Mouse (Mus musculus) embryonic facial prominence, embryonic 11.5 days (tissue): ENCODE measurements at regions not wholly inside any gene's neighbourhood (a gene's known extent, or its start where the extent isn't known, plus 50 kb on each side); places are given as distances from the start of the nearest gene placed in this dataset. TPM values are rescaled to one million over a fixed set of nuclear protein-coding genes. Genes with fewer than 3 reads are reported as not detected.

Experiments
- ATAC-seq: fragments of 200-750 bp; cut with Nextera tagmentation; replicated peaks from 2 replicates; pipeline ENCODE4 v1.8.0; 2017; ENCODE audit warnings: low read depth; ENCODE audit not compliant: insufficient number of reproducible peaks, low FRiP score, low TSS enrichment
- DNase-seq: peaks from one replicate; pipeline ENCODE4 v3.0.0-alpha.2; 2015; ENCODE audit warnings: low spot score
- H3K27ac ChIP-seq: fragments of 300-500 bp; sonication (generic); replicated peaks from 2 replicates; pipeline ENCODE4 v1.5.1; 2014; ENCODE audit warnings: mild to moderate bottlenecking, low read depth, low read length, control low read depth
- H3K27me3 ChIP-seq: fragments of 300-500 bp; sonication (generic); 2 replicates; pipeline ENCODE4 v1.6.1; 2014; ENCODE audit warnings: mild to moderate bottlenecking, low read length, moderate library complexity, mixed read lengths; ENCODE audit not compliant: control insufficient read depth, insufficient read depth
- H3K36me3 ChIP-seq: fragments of 300-500 bp; sonication (generic); replicated peaks from 2 replicates; pipeline ENCODE4 v1.6.1; 2014; ENCODE audit warnings: low read depth, mild to moderate bottlenecking, low read length, moderate library complexity, mixed read lengths; ENCODE audit not compliant: control insufficient read depth, insufficient read depth
- H3K4me1 ChIP-seq: fragments of 300-500 bp; sonication (generic); 2 replicates; pipeline ENCODE4 v1.6.1; 2014; ENCODE audit warnings: low read length, mixed read lengths; ENCODE audit not compliant: control insufficient read depth, insufficient read depth
- H3K4me2 ChIP-seq: fragments of 300-500 bp; sonication (generic); 2 replicates; pipeline ENCODE4 v1.6.1; 2014; ENCODE audit warnings: low read depth, mild to moderate bottlenecking, control low read depth, low read length, moderate library complexity
- H3K4me3 ChIP-seq: fragments of 300-500 bp; sonication (generic); 2 replicates; pipeline ENCODE4 v1.5.1; 2014; ENCODE audit warnings: low read depth, low read length, control low read depth
- H3K9ac ChIP-seq: fragments of 300-500 bp; sonication (generic); replicated peaks from 2 replicates; pipeline ENCODE4 v1.6.1; 2014; ENCODE audit warnings: mild to moderate bottlenecking, control low read depth, low read length
- H3K9me3 ChIP-seq: fragments of 300-500 bp; sonication (generic); replicated peaks from 2 replicates; pipeline ENCODE4 v1.6.1; 2016; ENCODE audit warnings: mild to moderate bottlenecking, low read length, inconsistent platforms, mixed read lengths; ENCODE audit not compliant: control insufficient read depth
- WGBS: fragments of 180-500 bp; shearing (Covaris S2); extraction: QIAGEN DNeasy Blood & Tissue Kit; methylation state at CpG from one replicate; pipeline ENCODE4 v1.1.7; 2014; 5-methylcytosine and 5-hydroxymethylcytosine counted together
- microRNA-seq: library from miRNA; unstranded; fragments of <30 nt; microRNA quantifications from one replicate; pipeline ENCODE4, GENCODE M21; 2016; ENCODE audit warnings: borderline number of aligned reads

DNA sequence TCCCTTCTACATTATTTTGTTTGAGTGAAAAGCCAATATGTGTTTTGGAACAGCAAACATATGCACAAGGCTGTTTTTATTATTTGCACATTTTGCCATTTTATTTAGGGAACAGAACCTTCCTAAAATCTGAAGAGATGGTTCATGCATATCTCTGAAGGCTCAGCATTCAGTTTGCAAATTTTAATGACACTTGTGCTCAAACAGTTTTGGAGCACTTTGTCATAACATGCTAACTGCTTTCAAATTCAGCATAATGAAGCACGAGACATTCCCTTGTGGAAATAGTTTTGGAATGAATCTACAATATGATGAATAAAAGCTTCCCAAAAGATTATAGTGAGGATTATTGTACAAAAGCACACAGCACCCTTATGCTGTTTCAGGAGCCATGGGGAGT lies 462.8 kb upstream of the Kif2b start:
- no peak for ATAC-seq
- no peak overlapping the region for H3K9ac ChIP-seq
- 79% methylated on average over 1 of the region's 1 CpGs for WGBS
- no peaks in the 10 kb centered on the region for H3K9me3 ChIP-seq
- no peak overlapping the region for H3K4me2 ChIP-seq
- no peak overlapping the region for H3K27ac ChIP-seq
- no peak for DNase-seq
- H3K36me3 ChIP-seq, result no peaks in the 10 kb centered on the region
- H3K4me1 ChIP-seq, result no peaks in the 10 kb centered on the region
- H3K27me3 ChIP-seq, result no peaks in the 10 kb centered on the region
- no peak overlapping the region for H3K4me3 ChIP-seq

DNA sequence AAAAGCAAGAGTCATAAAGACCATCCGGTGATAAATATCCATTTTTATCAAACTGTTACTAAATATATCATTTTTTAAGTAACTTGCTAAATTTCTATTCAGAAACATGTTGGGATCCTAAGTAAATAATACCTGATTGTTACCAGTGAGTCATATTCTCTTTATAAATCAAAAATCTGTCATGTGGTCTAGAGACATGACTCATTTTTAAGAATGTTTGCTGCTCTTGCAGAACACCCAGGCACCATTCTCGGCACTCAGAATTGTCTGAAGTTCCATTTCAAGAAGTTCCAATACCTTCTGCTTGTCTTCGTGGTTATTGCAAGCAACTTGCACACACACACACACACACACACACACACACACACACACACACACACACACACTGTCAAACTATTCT lies 441.1 kb upstream of the Kif2b start:
- ATAC-seq (no peak), DNase-seq (no peak)
- Histone ChIP-seq H3K4me2 (no peak overlapping the region), H3K36me3 (no peaks in the 10 kb centered on the region), H3K27me3 (no peaks in the 10 kb centered on the region), H3K4me3 (no peak overlapping the region), H3K4me1 (no peaks in the 10 kb centered on the region), H3K9ac (no peak overlapping the region), H3K27ac (no peak overlapping the region), H3K9me3 (no peaks in the 10 kb centered on the region)
- WGBS, result 78% methylated on average over 3 of the region's 3 CpGs

DNA sequence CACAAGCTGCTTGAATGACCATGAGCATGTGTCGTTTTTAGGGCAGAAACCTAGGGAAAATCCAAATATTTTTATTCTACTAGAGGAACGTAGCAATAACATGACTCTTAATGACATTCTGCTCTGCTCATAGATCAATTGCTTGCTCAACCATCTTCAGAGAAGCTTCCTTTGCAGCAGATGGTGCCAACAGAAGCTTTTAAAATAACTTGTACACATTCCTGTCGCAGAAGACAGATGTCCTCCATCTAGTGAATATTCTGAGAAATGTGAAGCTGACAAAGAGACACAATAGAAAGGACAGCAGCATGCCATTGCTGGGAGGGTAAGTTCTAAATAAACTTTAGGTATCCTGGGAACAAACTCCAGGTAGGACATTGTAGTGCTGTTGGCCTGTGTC lies 433.9 kb upstream of the Kif2b start:
- H3K36me3 ChIP-seq, result no peaks in the 10 kb centered on the region
- DNase-seq (no peak), ATAC-seq (no peak)
- WGBS, result 77% methylated on average over 3 of the region's 3 CpGs
- no peaks in the 10 kb centered on the region for H3K9me3 ChIP-seq
- no peak overlapping the region for H3K9ac ChIP-seq
- no peak overlapping the region for H3K4me3 ChIP-seq
- H3K4me1 ChIP-seq, result no peaks in the 10 kb centered on the region
- H3K4me2 ChIP-seq, result no peak overlapping the region
- no peaks in the 10 kb centered on the region for H3K27me3 ChIP-seq
- H3K27ac ChIP-seq, result no peak overlapping the region

DNA sequence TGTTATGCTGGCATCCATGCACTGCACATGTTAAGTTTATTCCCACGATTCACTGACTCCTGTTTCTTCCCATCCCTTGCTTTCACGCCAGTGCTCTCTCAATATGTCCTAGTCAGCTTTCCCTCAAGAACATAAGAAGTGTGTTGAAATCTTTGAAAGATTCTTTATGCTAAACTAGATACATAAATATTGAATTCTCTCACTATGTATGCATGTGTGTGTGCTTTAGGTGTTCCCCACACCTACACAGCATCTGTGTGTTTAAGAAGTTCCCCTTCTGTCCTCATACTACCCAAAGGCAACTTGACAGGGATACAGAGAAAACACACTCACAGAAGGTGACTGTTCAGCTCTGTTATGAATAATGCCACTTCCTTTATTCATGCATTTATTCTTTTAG lies 418.2 kb upstream of the Kif2b start:
- Histone ChIP-seq H3K9me3 (no peaks in the 10 kb centered on the region), H3K4me3 (no peak overlapping the region), H3K27me3 (no peaks in the 10 kb centered on the region), H3K36me3 (no peaks in the 10 kb centered on the region), H3K27ac (no peak overlapping the region), H3K4me2 (no peak overlapping the region), H3K9ac (no peak overlapping the region), H3K4me1 (no peaks in the 10 kb centered on the region)
- ATAC-seq (no peak), DNase-seq (no peak)
- 80% methylated on average over 2 of the region's 2 CpGs for WGBS

DNA sequence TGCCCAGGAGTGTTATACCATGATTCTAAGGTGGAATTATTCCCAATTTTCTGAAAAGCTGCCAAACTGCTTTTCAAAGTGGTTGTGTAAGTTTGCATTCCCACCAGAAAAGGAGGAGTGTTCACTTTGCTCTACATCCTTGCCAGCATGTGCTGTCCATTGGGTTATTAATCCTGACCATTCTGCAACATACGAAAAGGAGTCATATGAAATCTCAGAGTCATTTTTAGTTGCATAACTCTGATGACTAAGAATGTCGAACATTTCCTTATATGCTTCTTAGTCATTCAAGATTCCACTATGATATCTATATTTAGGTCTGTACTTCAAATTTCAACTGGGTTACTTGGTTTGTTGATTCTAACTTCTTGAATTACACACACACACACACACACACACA lies 392.2 kb upstream of the Kif2b start:
- no peak overlapping the region for H3K4me3 ChIP-seq
- H3K27ac ChIP-seq, result no peak overlapping the region
- H3K9ac ChIP-seq, result no peak overlapping the region
- WGBS, result 90% methylated on average over 2 of the region's 2 CpGs
- no peaks in the 10 kb centered on the region for H3K27me3 ChIP-seq
- no peaks in the 10 kb centered on the region for H3K4me1 ChIP-seq
- no peaks in the 10 kb centered on the region for H3K36me3 ChIP-seq
- DNase-seq, result no peak
- H3K9me3 ChIP-seq, result no peaks in the 10 kb centered on the region
- H3K4me2 ChIP-seq, result no peak overlapping the region
- no peak for ATAC-seq

DNA sequence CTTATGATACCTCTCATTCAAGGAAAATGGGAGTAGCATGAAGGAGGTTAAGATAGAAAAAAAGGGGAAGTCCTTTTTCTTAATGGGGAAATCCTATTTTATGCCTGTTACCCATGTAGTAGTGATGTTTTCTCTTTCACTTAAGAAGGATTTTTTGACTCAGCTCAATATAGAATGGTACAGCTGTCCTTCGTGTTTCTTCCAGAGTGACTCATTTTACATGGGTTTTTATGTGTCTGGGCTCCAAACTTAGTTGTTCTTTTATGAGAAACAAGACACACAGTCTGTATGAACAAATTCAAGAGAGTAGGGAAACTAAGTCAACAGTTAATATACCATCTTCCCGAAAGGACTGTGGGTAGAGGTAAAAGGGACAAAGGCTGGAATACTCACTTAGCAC lies 367.0 kb upstream of the Kif2b start:
- no peaks in the 10 kb centered on the region for H3K9me3 ChIP-seq
- no peak overlapping the region for H3K4me2 ChIP-seq
- H3K36me3 ChIP-seq, result no peaks in the 10 kb centered on the region
- no peak overlapping the region for H3K9ac ChIP-seq
- no peaks in the 10 kb centered on the region for H3K4me1 ChIP-seq
- DNase-seq, result no peak
- no peak for ATAC-seq
- 84% methylated on average over 2 of the region's 2 CpGs for WGBS
- H3K27ac ChIP-seq, result no peak overlapping the region
- no peak overlapping the region for H3K4me3 ChIP-seq
- H3K27me3 ChIP-seq, result no peaks in the 10 kb centered on the region

Small RNAs in the stretch of these regions (microRNA-seq; reads per million reads assigned to microRNA genes)
- not detected for gene Gm22702
